Mouse (Mus musculus) heart, adult 11 months (tissue): ENCODE results near the gene Tnpo3.

Experiments
- DNase-seq: peaks from one replicate; pipeline ENCODE4 v3.0.0; 2022

The Tnpo3 gene

GRCm38 (mm10) chr6:29526281-29527251, 83.1 kb downstream of the Tnpo3 start, which contains the start of gene Irf5:
Gene Irf5, plus strand, starts transcription at chr6:29526625.
- peak; percentile 95 for DNase-seq

DNA sequence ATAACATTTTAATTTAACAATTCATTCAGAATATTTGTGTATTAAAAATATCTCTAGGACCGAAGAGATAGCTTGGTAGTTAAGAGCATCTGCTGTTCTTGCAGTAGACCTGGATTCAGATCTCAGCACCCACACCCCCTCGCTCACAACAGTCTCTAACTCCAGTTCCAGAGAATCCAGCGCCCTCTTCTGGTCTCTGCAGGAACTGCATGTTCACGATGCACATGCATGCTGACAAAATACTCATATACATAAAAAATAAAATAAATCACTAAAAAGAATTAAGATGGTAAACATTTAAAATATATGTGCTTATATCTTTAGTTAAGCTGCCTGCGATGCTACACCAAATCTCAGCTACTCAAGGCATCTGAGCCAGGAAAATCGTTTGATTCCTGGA, 84.4 kb downstream of the Tnpo3 start:
- DNase-seq, result no peak

GRCm38 (mm10) chr6:29524034-29524489, 85.6 kb downstream of the Tnpo3 start:
- peak; percentile 98 for DNase-seq

DNA sequence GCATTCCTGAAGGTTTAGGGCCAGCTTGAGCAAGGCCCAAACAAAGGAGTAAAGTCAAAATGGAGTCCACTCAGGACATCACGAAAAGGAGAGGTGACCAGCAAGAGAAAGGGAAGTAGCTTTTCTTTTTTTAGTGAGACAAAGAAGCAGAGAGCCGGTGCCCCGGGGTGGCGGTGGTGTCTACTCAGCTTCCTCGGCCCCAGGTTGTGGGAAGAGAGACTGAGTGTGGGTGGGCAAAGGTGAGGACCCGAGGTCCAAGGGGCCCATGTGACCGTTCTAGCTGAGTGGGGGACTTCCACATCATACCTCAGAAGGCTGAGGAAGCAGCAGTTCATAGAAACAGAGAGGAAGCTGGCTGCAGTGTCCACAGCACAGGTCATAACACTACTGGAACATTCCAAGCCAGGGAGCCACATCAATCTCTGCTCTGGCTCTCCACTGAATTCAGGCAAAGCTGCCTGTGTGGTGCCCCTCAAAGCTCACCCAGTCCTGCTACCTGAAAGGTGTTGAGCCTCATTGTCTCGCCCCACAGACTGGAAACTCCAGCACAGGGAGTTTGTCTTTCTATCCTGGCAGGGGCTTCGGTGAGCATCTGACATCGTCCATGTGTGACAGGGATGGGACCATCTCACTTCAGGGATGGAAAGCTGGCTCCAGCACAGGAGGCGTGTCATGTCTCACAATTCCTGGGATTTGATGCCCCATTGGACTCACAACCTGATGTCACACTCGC, 86.2 kb downstream of the Tnpo3 start:
- DNase-seq, result peak; percentile 87

DNA sequence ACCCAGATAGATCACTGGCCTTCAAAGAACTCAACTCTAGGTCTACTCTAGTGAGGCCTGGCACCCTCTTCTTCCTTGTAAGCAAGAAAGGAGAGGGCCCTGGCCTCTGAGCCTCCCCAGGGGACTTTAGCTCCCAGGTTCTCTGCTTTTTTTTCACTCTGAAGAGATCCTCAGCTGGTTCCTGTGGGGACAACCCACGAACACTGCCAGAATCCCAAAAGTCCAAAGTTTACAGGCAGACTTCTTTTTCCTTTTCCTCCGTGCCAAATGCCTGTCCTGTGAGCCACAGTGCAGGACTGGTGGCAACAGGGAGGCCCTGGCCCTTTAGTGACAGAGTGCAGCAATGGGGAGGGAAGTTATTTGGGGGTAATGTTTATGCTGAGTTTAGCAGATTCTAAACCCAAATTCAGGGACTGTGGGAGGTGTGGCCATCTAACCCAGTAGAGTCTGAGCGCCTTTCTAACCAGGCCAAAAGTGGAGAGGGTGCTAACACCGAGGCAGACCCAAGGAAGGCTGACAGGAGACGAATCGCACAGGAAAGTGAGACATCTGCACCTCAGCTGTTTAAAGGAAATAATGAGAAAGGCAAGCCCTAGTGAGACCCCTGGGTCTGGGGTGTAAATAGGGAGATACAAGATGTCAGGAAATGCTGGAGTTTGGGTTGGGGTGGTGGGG, 86.9 kb downstream of the Tnpo3 start:
- peak; percentile 91 for DNase-seq

DNA sequence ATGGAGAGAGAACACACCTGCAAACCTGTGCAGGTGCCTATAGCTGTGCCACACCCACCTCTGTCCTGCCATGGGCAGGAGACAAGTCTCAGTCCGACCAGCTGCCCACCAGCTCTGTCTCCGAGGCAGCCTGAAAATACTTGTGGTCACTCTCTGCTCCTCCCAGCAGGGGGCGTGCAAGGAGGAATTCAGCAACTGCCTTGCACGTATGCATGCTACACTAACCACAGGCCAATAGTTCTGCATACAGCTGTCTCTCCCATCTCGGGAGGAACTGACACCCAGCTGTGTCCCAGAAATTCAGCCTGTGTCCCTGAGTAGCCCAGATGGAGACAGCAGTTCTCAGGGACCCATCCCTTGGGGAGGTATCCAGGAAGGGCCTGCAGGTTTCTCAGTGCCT, 92.5 kb downstream of the Tnpo3 start:
- peak; percentile 96 for DNase-seq

- DNase-seq, result peak; percentile 97
Measured at GRCm38 (mm10) chr6:29513284-29513683, 96.4 kb downstream of the Tnpo3 start.

- peak; percentile 98 for DNase-seq
Measured at GRCm38 (mm10) chr6:29509086-29509485, 100.6 kb downstream of the Tnpo3 start.

DNA sequence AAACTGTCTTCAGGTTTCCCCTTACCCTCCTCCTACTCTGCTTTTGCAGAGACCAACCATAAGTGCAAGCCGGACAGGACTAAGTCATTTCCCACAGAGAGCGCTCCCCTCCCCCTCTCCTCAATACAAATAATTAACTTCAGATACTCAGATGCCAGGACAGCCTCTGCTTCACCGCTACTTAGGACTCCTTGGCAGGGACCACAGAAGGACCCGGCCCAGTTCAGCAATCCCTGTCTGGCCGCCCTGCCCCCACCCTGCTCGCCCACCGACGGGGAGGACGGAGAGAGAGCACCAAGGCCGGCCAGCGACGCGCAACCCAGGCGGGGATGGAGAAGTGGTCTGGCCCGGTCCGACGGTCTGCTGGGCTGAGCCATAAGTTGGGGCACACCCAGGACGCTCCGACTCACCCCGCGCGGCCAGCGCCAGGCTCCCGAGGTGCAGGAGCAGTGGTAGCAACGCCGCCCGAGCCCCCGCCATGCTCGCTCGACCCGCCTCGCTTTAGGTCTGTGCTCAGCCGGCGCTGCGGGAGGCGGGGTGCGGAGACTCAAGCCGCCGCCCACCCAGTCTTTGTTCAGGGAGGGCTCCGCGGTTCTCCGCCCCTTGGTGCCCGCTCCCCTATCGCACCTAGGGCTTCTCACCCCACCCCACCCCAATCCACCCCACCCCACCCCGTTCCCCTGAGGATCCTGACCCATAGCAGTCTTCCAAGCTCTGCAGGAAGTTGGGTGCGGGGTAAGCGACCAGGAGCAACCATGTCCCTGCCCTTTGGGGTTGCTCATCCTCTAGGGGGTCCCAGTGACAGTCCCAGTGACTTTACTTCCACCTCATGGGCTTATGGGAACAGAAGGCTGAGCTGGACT, 102.0 kb downstream of the Tnpo3 start, which contains the start of gene Kcp:
Gene Kcp, minus strand, starts transcription at position 506 of the 863 bp plus-strand sequence.
- peak; percentile 92 for DNase-seq

GRCm38 (mm10) chr6:29506834-29507233, 102.9 kb downstream of the Tnpo3 start:
- DNase-seq, result peak; percentile 80

- no peak for DNase-seq
Measured at GRCm38 (mm10) chr6:29505493-29505892, 104.2 kb downstream of the Tnpo3 start.

DNA sequence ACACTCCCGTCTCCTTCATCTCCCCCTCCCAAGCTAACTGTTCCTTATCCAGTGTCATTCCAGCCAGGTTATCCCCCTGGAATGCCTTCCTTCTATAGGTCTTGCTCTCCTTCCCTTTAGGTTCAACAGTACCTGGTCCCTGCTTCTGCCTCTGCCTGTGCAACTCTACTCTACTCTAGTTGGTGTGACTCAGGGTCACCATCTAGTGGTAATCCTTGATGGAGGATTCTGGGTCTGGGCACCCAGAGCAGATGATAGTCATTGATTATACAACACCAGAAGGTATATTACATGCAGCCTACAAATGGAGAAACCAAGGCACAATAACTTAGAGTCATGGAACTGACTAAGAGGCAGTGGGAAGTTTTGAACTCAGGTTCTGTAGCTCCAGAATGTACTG, 108.1 kb downstream of the Tnpo3 start:
- DNase-seq, result no peak

DNA sequence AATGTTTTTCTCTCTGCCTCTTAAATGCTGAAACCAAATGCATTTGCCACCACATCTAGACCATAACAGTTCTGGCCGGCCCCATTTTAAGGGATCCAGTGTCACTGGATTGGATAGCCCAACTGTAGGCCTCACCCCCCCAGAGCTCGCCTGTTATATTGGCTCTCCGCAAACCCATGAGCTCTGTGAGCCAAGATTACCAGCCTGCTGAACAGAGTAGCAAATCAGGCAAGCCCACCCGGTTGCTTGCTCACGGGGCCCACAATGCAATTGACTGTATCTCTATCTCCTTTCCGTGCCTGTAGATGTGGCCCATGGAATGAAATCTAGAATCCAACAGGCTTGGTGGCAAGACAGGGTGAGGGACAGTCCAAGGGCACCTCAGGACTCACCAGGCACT, 108.9 kb downstream of the Tnpo3 start:
- DNase-seq, result no peak

DNA sequence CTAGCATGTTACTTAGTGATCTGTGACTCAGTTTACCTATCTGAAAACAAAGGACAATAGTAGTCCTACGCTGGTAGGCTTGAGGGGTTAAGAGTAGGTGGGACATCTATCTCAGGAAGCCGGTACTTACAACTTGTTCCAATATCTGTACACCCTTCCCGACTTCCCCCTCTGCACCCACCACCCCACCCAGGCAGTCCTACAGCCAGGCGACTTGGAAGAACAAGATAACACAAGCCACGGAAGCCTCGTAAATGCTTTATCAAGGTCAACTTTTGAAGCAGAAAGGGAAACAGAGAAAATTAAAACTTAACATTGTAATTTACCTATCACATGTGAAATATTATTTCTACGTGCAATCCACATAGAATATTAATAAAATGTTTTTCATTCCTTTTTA, 109.5 kb downstream of the Tnpo3 start:
- no peak for DNase-seq

DNA sequence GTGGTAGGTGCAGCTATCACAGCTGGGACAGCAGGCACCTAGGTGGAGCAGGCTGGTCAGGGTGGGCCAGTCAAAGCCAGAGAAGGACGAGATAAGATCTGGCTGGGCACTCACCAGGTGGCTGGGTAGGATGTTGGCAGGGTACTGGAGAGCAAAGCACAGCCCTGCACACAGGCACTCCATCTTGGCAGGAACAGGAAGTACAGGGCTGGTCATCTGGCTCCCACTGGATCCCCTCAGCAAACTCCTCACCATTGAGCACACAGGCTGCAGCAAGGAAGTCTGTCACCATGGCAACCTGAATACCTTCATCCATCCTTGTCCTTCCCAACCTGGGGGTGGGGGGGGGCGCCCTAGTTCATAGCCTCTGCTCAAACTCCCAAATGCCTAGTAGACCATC, 111.9 kb downstream of the Tnpo3 start:
- DNase-seq, result no peak

- DNase-seq, result peak; percentile 78
Measured at GRCm38 (mm10) chr6:29496270-29496669, 113.4 kb downstream of the Tnpo3 start.

DNA sequence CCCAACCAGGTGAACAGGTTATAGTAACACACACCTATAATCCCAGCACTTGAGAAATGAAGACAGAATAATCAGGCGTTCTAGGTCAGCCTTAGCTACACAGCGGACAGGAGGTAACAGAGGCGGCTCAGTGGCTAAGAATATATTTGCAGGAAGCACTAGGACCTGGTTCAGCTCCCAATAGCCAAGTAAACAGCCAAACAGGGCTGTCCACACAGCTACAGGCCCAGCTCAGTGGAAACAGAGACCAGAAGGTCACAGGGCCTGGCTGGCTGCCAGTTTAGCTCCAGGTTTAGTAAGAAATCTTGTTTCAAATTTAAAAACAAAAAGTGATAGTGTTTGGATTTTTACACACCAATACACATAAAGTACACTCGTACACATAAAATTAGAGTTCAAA, 115.6 kb downstream of the Tnpo3 start:
- DNase-seq, result peak; percentile 91
